Mouse (Mus musculus): ENCODE results near the gene Stxbp2. TPM values are rescaled to one million over a fixed set of nuclear protein-coding genes. Genes with fewer than 3 reads are reported as not detected.

Stxbp2 gene
- total and polyA plus RNA-seq, 2 experiments: 33.6 to 78.2 TPM

GRCm38 (mm10) chr8:3682435-3682834 is 51.7 kb downstream of the Stxbp2 start:
- Histone ChIP-seq H3K27me3 (ENCODE audit: control insufficient read depth, insufficient read depth, low read length) (no peaks in the 10 kb centered on the region), H3K9ac (ENCODE audit: low read depth, low read length) (no peak overlapping the region), H3K27ac (replicated peaks; ENCODE audit: insufficient read depth, low read depth, low read length) (no peak overlapping the region), H3K79me2 (ENCODE audit: control insufficient read depth, insufficient read depth, low read length) (peaks cover 5% of the 10 kb centered on the region; the same call in 1 of the 2 replicates), H3K4me1 (ENCODE audit: control insufficient read depth, insufficient read depth, low read length) (no peaks in the 10 kb centered on the region), H3K4me3 (ENCODE audit: insufficient read depth, low read depth, low read length) (no peak overlapping the region), H3K36me3 (ENCODE audit: control insufficient read depth, insufficient read depth, low read length) (peaks cover 3% of the 10 kb centered on the region; the same call in 1 of the 2 replicates)
- DNase-seq (ENCODE audit: extremely low read depth, low read depth, low spot score): no peak
- 93% methylated on average over 5 of the region's 5 CpGs for WGBS
- TF ChIP-seq POLR2A (IDR thresholded peaks at IDR 0.05; ENCODE audit: extremely low read depth, insufficient read depth, low read length): no peak
- TF ChIP-seq CTCF (IDR thresholded peaks at IDR 0.05; ENCODE audit: low read depth, low read length): no peak

- Histone ChIP-seq H3K4me3 (ENCODE audit: insufficient read depth, low read depth, low read length) (no peak overlapping the region), H3K9ac (ENCODE audit: low read depth, low read length) (no peak overlapping the region), H3K36me3 (ENCODE audit: control insufficient read depth, insufficient read depth, low read length) (peaks cover 3% of the 10 kb centered on the region; the same call in 1 of the 2 replicates), H3K79me2 (ENCODE audit: control insufficient read depth, insufficient read depth, low read length) (peaks cover 5% of the 10 kb centered on the region; the same call in 1 of the 2 replicates), H3K4me1 (ENCODE audit: control insufficient read depth, insufficient read depth, low read length) (no peaks in the 10 kb centered on the region), H3K27ac (replicated peaks; ENCODE audit: insufficient read depth, low read depth, low read length) (no peak overlapping the region), H3K27me3 (ENCODE audit: control insufficient read depth, insufficient read depth, low read length) (no peaks in the 10 kb centered on the region)
- TF ChIP-seq POLR2A (IDR thresholded peaks at IDR 0.05; ENCODE audit: extremely low read depth, insufficient read depth, low read length) (no peak), CTCF (IDR thresholded peaks at IDR 0.05; ENCODE audit: low read depth, low read length) (no peak)
- 62% methylated on average over 6 of the region's 6 CpGs for WGBS
- DNase-seq (ENCODE audit: extremely low read depth, low read depth, low spot score): no peak
Observed at GRCm38 (mm10) chr8:3683408-3684176, 52.8 kb downstream of the Stxbp2 start.

GRCm38 (mm10) chr8:3684530-3684929 is 53.8 kb downstream of the Stxbp2 start:
- H3K27ac ChIP-seq (replicated peaks; ENCODE audit: insufficient read depth, low read depth, low read length): no peak overlapping the region
- TF ChIP-seq POLR2A (IDR thresholded peaks at IDR 0.05; ENCODE audit: extremely low read depth, insufficient read depth, low read length) (no peak), CTCF (IDR thresholded peaks at IDR 0.05; ENCODE audit: low read depth, low read length) (no peak)
- no peak for DNase-seq (ENCODE audit: extremely low read depth, low read depth, low spot score)

GRCm38 (mm10) chr8:3685422-3685821 is 54.7 kb downstream of the Stxbp2 start:
- H3K27ac ChIP-seq (replicated peaks; ENCODE audit: insufficient read depth, low read depth, low read length): no peak overlapping the region
- H3K9ac ChIP-seq (ENCODE audit: low read depth, low read length): no peak overlapping the region

More at GRCm38 (mm10) chr8:3684530-3684929, 53.8 kb downstream of the Stxbp2 start:
- Histone ChIP-seq H3K36me3 (ENCODE audit: control insufficient read depth, insufficient read depth, low read length) (peaks cover 3% of the 10 kb centered on the region; the same call in 1 of the 2 replicates), H3K79me2 (ENCODE audit: control insufficient read depth, insufficient read depth, low read length) (no peaks in the 10 kb centered on the region), H3K4me1 (ENCODE audit: control insufficient read depth, insufficient read depth, low read length) (no peaks in the 10 kb centered on the region), H3K9ac (ENCODE audit: low read depth, low read length) (no peak overlapping the region), H3K27me3 (ENCODE audit: control insufficient read depth, insufficient read depth, low read length) (no peaks in the 10 kb centered on the region), H3K4me3 (ENCODE audit: insufficient read depth, low read depth, low read length) (no peak overlapping the region)

GRCm38 (mm10) chr8:3687537-3687936 is 56.8 kb downstream of the Stxbp2 start:
- Histone ChIP-seq H3K36me3 (ENCODE audit: control insufficient read depth, insufficient read depth, low read length) (no peaks in the 10 kb centered on the region), H3K79me2 (ENCODE audit: control insufficient read depth, insufficient read depth, low read length) (no peaks in the 10 kb centered on the region), H3K9ac (ENCODE audit: low read depth, low read length) (no peak overlapping the region), H3K27ac (replicated peaks; ENCODE audit: insufficient read depth, low read depth, low read length) (no peak overlapping the region), H3K27me3 (ENCODE audit: control insufficient read depth, insufficient read depth, low read length) (0 out of 2 replicates have a peak, but pooled peaks cover 3% of the 10 kb centered on the region), H3K4me1 (ENCODE audit: control insufficient read depth, insufficient read depth, low read length) (no peaks in the 10 kb centered on the region), H3K4me3 (ENCODE audit: insufficient read depth, low read depth, low read length) (no peak overlapping the region)
- DNase-seq (ENCODE audit: extremely low read depth, low read depth, low spot score): no peak
- WGBS: 70% methylated on average over 6 of the region's 6 CpGs
- TF ChIP-seq CTCF (IDR thresholded peaks at IDR 0.05; ENCODE audit: low read depth, low read length): no peak
- TF ChIP-seq POLR2A (IDR thresholded peaks at IDR 0.05; ENCODE audit: extremely low read depth, insufficient read depth, low read length): no peak

More at GRCm38 (mm10) chr8:3685422-3685821, 54.7 kb downstream of the Stxbp2 start:
- Histone ChIP-seq H3K36me3 (ENCODE audit: control insufficient read depth, insufficient read depth, low read length) (no peaks in the 10 kb centered on the region), H3K79me2 (ENCODE audit: control insufficient read depth, insufficient read depth, low read length) (no peaks in the 10 kb centered on the region), H3K27me3 (ENCODE audit: control insufficient read depth, insufficient read depth, low read length) (no peaks in the 10 kb centered on the region), H3K4me1 (ENCODE audit: control insufficient read depth, insufficient read depth, low read length) (no peaks in the 10 kb centered on the region), H3K4me3 (ENCODE audit: insufficient read depth, low read depth, low read length) (no peak overlapping the region)
- 55% methylated on average over 5 of the region's 5 CpGs for WGBS
- TF ChIP-seq CTCF (IDR thresholded peaks at IDR 0.05; ENCODE audit: low read depth, low read length) (no peak), POLR2A (IDR thresholded peaks at IDR 0.05; ENCODE audit: extremely low read depth, insufficient read depth, low read length) (no peak)
- no peak for DNase-seq (ENCODE audit: extremely low read depth, low read depth, low spot score)

GRCm38 (mm10) chr8:3690774-3691173 is 60.0 kb downstream of the Stxbp2 start:
- H3K4me3 ChIP-seq (ENCODE audit: insufficient read depth, low read depth, low read length): no peak overlapping the region
- no peaks in the 10 kb centered on the region for H3K79me2 ChIP-seq (ENCODE audit: control insufficient read depth, insufficient read depth, low read length)
- no peaks in the 10 kb centered on the region for H3K4me1 ChIP-seq (ENCODE audit: control insufficient read depth, insufficient read depth, low read length)
- H3K27ac ChIP-seq (replicated peaks; ENCODE audit: insufficient read depth, low read depth, low read length): no peak overlapping the region
- TF ChIP-seq POLR2A (IDR thresholded peaks at IDR 0.05; ENCODE audit: extremely low read depth, insufficient read depth, low read length) (no peak), CTCF (IDR thresholded peaks at IDR 0.05; ENCODE audit: low read depth, low read length) (no peak)
- no peak for DNase-seq (ENCODE audit: extremely low read depth, low read depth, low spot score)
- 0 out of 2 replicates have a peak, but pooled peaks cover 3% of the 10 kb centered on the region for H3K27me3 ChIP-seq (ENCODE audit: control insufficient read depth, insufficient read depth, low read length)
- 78% methylated on average over 3 of the region's 3 CpGs for WGBS
- H3K36me3 ChIP-seq (ENCODE audit: control insufficient read depth, insufficient read depth, low read length): no peaks in the 10 kb centered on the region
- no peak overlapping the region for H3K9ac ChIP-seq (ENCODE audit: low read depth, low read length)

Other genes starting within 250 kb of the Stxbp2 start
- gene Arhgef18, start 237.9 kb upstream of the Stxbp2 start, total RNA-seq (2014; rRNA removed): 9.7 and 10.7 TPM in 2 replicates
- gene Arhgef18, start 237.9 kb upstream of the Stxbp2 start, polyA plus RNA-seq (2012; rRNA removed): 15.6 and 15.8 TPM in 2 replicates
- gene Pex11g, start 163.3 kb upstream of the Stxbp2 start, total RNA-seq (2014; rRNA removed): 23.0 and 27.8 TPM in 2 replicates
- 51.2 and 52.4 TPM in 2 replicates for gene Pex11g, start 163.3 kb upstream of the Stxbp2 start, polyA plus RNA-seq (2012; rRNA removed)
- 0.07 TPM in 1 of 2 replicates, not detected in the other for gene Tex45, start 160.1 kb upstream of the Stxbp2 start, total RNA-seq (2014; rRNA removed)
- 0.28 TPM in 1 of 2 replicates, not detected in the other for gene Tex45, start 160.1 kb upstream of the Stxbp2 start, polyA plus RNA-seq (2012; rRNA removed)
- gene Zfp358, start 137.8 kb upstream of the Stxbp2 start, total RNA-seq (2014; rRNA removed): 2.7 and 4.4 TPM in 2 replicates
- gene Zfp358, start 137.8 kb upstream of the Stxbp2 start, polyA plus RNA-seq (2012; rRNA removed): 20.8 and 25.9 TPM in 2 replicates
- gene Mcoln1, start 130.5 kb upstream of the Stxbp2 start, total RNA-seq (2014; rRNA removed): 38.1 and 44.2 TPM in 2 replicates
- gene Mcoln1, start 130.5 kb upstream of the Stxbp2 start, polyA plus RNA-seq (2012; rRNA removed): 210 and 227 TPM in 2 replicates
- 14.4 and 15.9 TPM in 2 replicates for gene Pnpla6, start 115.6 kb upstream of the Stxbp2 start, total RNA-seq (2014; rRNA removed)
- gene Pnpla6, start 115.6 kb upstream of the Stxbp2 start, polyA plus RNA-seq (2012; rRNA removed): 25.8 and 36.5 TPM in 2 replicates
- gene C330021F23Rik, start 63.0 kb upstream of the Stxbp2 start, total RNA-seq (2014; rRNA removed): 5.9 and 7.4 TPM in 2 replicates
- gene C330021F23Rik, start 63.0 kb upstream of the Stxbp2 start, polyA plus RNA-seq (2012; rRNA removed): 9.0 and 10.0 TPM in 2 replicates
- gene Camsap3, start 43.7 kb upstream of the Stxbp2 start, total RNA-seq (2014; rRNA removed): 4.1 and 6.5 TPM in 2 replicates
- 12.8 and 19.6 TPM in 2 replicates for gene Camsap3, start 43.7 kb upstream of the Stxbp2 start, polyA plus RNA-seq (2012; rRNA removed)
- 14.9 and 15.2 TPM in 2 replicates for gene Xab2, start 9.6 kb upstream of the Stxbp2 start, total RNA-seq (2014; rRNA removed)
- 21.1 and 26.8 TPM in 2 replicates for gene Xab2, start 9.6 kb upstream of the Stxbp2 start, polyA plus RNA-seq (2012; rRNA removed)
- 26.1 and 28.1 TPM in 2 replicates for gene Pet100, start 9.4 kb upstream of the Stxbp2 start, total RNA-seq (2014; rRNA removed)
- gene Pet100, start 9.4 kb upstream of the Stxbp2 start, polyA plus RNA-seq (2012; rRNA removed): 12.2 and 12.8 TPM in 2 replicates
- gene Pcp2, start 5.4 kb upstream of the Stxbp2 start, total RNA-seq (2014; rRNA removed): not detected in 2 replicates
- not detected in 2 replicates for gene Pcp2, start 5.4 kb upstream of the Stxbp2 start, polyA plus RNA-seq (2012; rRNA removed)
- gene Retn, start 24.8 kb downstream of the Stxbp2 start, total RNA-seq (2014; rRNA removed): 0.09 and 0.54 TPM in 2 replicates
- gene Retn, start 24.8 kb downstream of the Stxbp2 start, polyA plus RNA-seq (2012; rRNA removed): not detected in 2 replicates
- 0.28 TPM in 1 of 2 replicates, not detected in the other for gene Mcemp1, start 34.8 kb downstream of the Stxbp2 start, total RNA-seq (2014; rRNA removed)
- gene Mcemp1, start 34.8 kb downstream of the Stxbp2 start, polyA plus RNA-seq (2012; rRNA removed): 0.11 TPM in 1 of 2 replicates, not detected in the other
- 1.9 and 2.6 TPM in 2 replicates for gene Fcor, start 41.4 kb downstream of the Stxbp2 start, total RNA-seq (2014; rRNA removed)
- gene Fcor, start 41.4 kb downstream of the Stxbp2 start, polyA plus RNA-seq (2012; rRNA removed): 1.1 and 5.7 TPM in 2 replicates
- gene Trappc5, start 45.3 kb downstream of the Stxbp2 start, total RNA-seq (2014; rRNA removed): 15.3 and 18.3 TPM in 2 replicates
- gene Trappc5, start 45.3 kb downstream of the Stxbp2 start, polyA plus RNA-seq (2012; rRNA removed): 22.5 and 25.0 TPM in 2 replicates
- gene Fcer2a, start 63.2 kb downstream of the Stxbp2 start, total RNA-seq (2014; rRNA removed): 0.09 and 0.27 TPM in 2 replicates
- gene Fcer2a, start 63.2 kb downstream of the Stxbp2 start, polyA plus RNA-seq (2012; rRNA removed): 0.49 and 0.51 TPM in 2 replicates
- gene Clec4g, start 89.7 kb downstream of the Stxbp2 start, total RNA-seq (2014; rRNA removed): 100 and 133 TPM in 2 replicates
- 48.9 and 57.7 TPM in 2 replicates for gene Clec4g, start 89.7 kb downstream of the Stxbp2 start, polyA plus RNA-seq (2012; rRNA removed)
- 0.09 and 0.40 TPM in 2 replicates for gene Cd209a, start 118.0 kb downstream of the Stxbp2 start, total RNA-seq (2014; rRNA removed)
- 0.28 and 0.41 TPM in 2 replicates for gene Cd209a, start 118.0 kb downstream of the Stxbp2 start, polyA plus RNA-seq (2012; rRNA removed)
- gene Cd209e, start 223.4 kb downstream of the Stxbp2 start, total RNA-seq (2014; rRNA removed): not detected in 2 replicates
- not detected in 2 replicates for gene Cd209e, start 223.4 kb downstream of the Stxbp2 start, polyA plus RNA-seq (2012; rRNA removed)
- not detected in 2 replicates for gene Cd209d, start 247.6 kb downstream of the Stxbp2 start, total RNA-seq (2014; rRNA removed)
- not detected in 2 replicates for gene Cd209d, start 247.6 kb downstream of the Stxbp2 start, polyA plus RNA-seq (2012; rRNA removed)

Data from liver, adult 2 months (tissue).